Mouse (Mus musculus) small intestine, adult 2 months (tissue): ENCODE measurements around the gene Stra6. TPM values are rescaled to one million over a fixed set of nuclear protein-coding genes. Genes with fewer than 3 reads are reported as not detected.

Source experiments
- H3K27ac ChIP-seq: fragments of 200-500 bp; 2 replicates; pipeline ENCODE4 v1.5.1; 2012; ENCODE audit warnings: low read depth, low read length, control low read depth, inconsistent platforms; ENCODE audit not compliant: insufficient read depth
- H3K27me3 ChIP-seq: fragments of 200-500 bp; 2 replicates; pipeline ENCODE4 v1.6.1; 2012; ENCODE audit warnings: mild to moderate bottlenecking, moderate library complexity, low read length, inconsistent platforms; ENCODE audit not compliant: control insufficient read depth, insufficient read depth
- H3K36me3 ChIP-seq: fragments of 200-500 bp; 2 replicates; pipeline ENCODE4 v1.6.1; 2012; ENCODE audit warnings: mild to moderate bottlenecking, low read length, control low read depth, inconsistent platforms; ENCODE audit not compliant: control insufficient read depth, insufficient read depth
- H3K4me1 ChIP-seq: fragments of 200-500 bp; 2 replicates; pipeline ENCODE4 v1.6.1; 2012; ENCODE audit warnings: low read length, inconsistent platforms, mixed read lengths; ENCODE audit not compliant: control insufficient read depth, insufficient read depth, insufficient read length
- H3K4me3 ChIP-seq: fragments of 200-500 bp; 2 replicates; pipeline ENCODE4 v1.5.1; 2012; ENCODE audit warnings: low read depth, mild to moderate bottlenecking, control low read depth, inconsistent platforms, low read length, moderate library complexity
- CTCF ChIP-seq: fragments of 200-500 bp; IDR thresholded peaks from 2 replicates; pipeline ENCODE4 v1.5.1; 2012; ENCODE audit warnings: low read depth, mild to moderate bottlenecking, control low read depth, inconsistent platforms, low read length, moderate library complexity, mixed read lengths; ENCODE audit not compliant: insufficient replicate concordance, insufficient read length; ENCODE audit errors: extremely low read depth
- POLR2A ChIP-seq: fragments of 200-500 bp; IDR thresholded peaks from 2 replicates; pipeline ENCODE4 v1.6.1; 2012; ENCODE audit warnings: low read depth, mild to moderate bottlenecking, control low read depth, inconsistent platforms, low read length, moderate library complexity
- WGBS: fragments of 180-500 bp; shearing (Covaris S2); methylation state at CpG from one replicate; pipeline ENCODE4 v1.1.7; 2018; 5-methylcytosine and 5-hydroxymethylcytosine counted together
- polyA plus RNA-seq: library from polyadenylated mRNA; depleted of rRNA; stranded (reverse); fragments of >200 nt; gene quantifications from 2 replicates; pipeline ENCODE4 v1.2.3, GENCODE M21; 2012

Gene Stra6
- polyA plus RNA-seq, 1 experiment = 1.7 TPM

DNA sequence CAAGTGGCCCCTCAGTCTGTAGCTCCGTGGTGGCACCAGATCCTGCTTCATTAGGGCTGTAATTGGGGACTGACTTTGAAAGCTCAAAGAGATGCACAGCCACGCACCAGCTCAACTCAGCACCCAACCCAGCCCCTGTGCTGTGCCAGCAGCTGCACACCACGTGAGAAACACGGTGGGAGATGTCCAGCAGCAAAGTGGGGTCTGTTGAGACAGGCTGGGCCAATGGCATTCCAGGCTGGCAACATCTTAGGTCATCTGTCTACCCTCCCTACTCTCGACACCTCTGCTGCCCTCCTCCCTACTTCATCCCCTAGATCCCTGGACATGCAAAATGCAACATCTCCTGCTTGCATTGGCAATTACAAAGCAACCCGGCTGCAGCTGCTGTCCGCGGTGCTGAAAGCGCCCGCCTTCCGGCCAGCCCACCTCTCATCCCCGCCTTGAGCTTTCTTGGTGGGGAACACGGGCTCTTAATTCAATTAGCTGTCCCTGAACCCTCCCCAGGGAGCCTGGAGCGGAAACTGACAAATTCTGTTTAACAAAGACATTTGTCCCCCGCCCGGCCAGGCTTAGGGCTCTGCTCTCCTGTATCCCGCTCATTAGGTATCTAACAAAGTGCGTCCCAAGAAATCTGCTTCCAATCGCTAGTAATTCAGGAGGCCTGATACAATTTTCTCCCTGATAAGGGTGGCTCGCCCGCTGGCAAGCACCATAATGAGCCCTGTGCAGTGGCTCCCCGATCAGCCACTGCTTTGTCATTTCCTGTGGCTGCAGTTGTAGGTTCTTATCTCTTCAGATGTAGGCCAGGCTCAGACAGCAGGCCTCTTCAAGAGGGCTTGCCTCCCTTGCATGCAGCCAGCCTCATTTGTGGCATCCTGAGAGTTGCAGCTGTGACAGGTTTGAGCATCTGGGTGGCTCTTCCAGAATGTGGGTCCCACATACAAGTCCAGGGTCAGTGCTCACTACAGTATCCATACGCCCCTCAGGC is 2.6 kb upstream of the Stra6 start:
- Histone ChIP-seq H3K27me3 (no peaks in the 10 kb centered on the region), H3K4me1 (no peaks in the 10 kb centered on the region), H3K4me3 (no peak overlapping the region), H3K27ac (no peak overlapping the region), H3K36me3 (no peaks in the 10 kb centered on the region)
- WGBS = 14% methylated on average over 23 of the region's 23 CpGs
- TF ChIP-seq POLR2A = no peak
- TF ChIP-seq CTCF = no peak

DNA sequence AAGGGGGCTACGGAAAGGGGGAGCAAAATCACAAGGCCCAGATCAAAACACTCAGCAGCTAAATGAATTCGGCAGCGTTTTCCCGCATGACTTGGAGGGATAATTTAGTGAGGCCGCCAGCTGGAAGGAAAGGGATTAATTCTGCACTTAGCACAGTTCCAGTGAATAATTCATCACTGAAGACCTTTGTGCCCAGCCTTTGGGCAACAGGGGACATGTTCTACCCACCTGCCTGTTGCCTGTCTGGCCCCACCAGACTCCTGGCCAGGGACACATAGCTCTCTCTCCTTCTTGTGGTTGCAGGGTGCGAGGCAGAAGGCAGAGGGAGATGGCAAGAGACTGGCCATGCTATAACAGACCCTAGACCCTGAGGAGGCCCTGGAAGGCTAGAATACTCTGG is 1.9 kb downstream of the Stra6 start:
- Histone ChIP-seq H3K27me3 (no peaks in the 10 kb centered on the region), H3K36me3 (no peaks in the 10 kb centered on the region), H3K27ac (no peak overlapping the region), H3K4me1 (no peaks in the 10 kb centered on the region), H3K4me3 (no peak overlapping the region)
- WGBS = 66% methylated on average over 6 of the region's 6 CpGs
- TF ChIP-seq CTCF (no peak), POLR2A (no peak)

DNA sequence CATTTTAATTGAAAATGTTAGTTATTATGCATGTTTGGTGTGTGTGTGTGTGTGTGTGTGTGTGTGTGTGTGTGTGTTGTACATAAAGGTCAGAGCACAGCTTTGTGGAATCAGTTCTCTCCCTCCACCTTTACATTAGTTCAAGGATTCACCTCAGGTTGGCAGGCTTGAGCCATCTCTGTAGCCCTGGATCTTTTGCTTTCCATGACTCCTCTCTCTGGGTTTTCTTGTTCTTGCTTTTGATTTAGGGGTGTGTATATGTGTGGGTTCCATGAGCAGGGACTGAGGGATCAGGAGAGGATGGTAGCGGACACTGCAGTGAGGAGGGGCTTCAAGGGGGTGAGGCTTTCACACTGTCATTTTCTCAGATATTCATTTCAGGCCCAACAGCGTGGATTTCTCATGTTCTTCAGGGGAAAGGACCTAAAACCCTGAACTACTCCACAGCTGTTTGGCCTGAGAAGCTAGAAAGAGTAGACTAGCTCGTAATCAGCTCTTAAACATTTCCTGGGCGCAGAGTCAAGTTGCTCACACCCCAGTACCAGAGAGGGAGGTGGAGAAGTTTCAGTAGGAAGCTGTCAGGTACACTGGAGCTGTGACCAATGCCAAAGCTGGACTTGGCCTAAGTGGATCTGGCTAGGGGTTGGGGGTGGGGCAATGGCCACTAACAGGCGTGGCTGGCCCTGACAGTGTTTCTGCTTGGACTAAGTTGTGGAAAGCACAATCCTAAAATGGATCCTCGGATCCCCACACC is 2.6 kb downstream of the Stra6 start:
- no peaks in the 10 kb centered on the region for H3K36me3 ChIP-seq
- no peak overlapping the region for H3K27ac ChIP-seq
- no peak for TF ChIP-seq CTCF
- no peak for TF ChIP-seq POLR2A
- no peaks in the 10 kb centered on the region for H3K27me3 ChIP-seq
- H3K4me3 ChIP-seq = no peak overlapping the region
- no peaks in the 10 kb centered on the region for H3K4me1 ChIP-seq
- WGBS = 64% methylated on average over 6 of the region's 6 CpGs

- H3K4me3 ChIP-seq = no peak overlapping the region
- no peak overlapping the region for H3K27ac ChIP-seq
- no peaks in the 10 kb centered on the region for H3K36me3 ChIP-seq
- H3K4me1 ChIP-seq = no peaks in the 10 kb centered on the region
- H3K27me3 ChIP-seq = no peaks in the 10 kb centered on the region
- WGBS = 66% methylated on average over 6 of the region's 6 CpGs
- TF ChIP-seq CTCF (no peak), POLR2A (no peak)
These were observed 3.1 kb downstream of the Stra6 start for GRCm38 (mm10) chr9:58066731-58067095.

DNA sequence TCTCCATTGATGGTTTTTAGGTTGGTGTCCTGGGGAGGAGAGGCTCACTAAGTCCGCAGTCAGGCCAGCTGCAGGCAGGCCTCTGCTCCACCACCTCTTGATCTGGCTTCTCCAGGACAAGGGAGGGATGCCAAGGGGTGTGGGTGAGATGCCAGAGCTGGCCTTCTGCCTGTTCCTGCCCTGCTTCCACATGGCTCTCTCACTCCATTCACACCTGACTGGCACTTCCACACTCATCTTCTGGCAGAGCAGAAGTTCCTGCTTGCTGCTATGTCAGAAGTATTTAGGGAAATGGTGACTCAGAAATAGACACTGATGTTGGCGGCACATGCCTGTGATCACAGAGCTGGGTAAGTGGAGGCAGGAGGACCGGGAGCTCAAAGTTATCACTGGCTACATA is 4.0 kb downstream of the Stra6 start:
- Histone ChIP-seq H3K27ac (no peak overlapping the region), H3K4me3 (no peak overlapping the region), H3K27me3 (no peaks in the 10 kb centered on the region), H3K4me1 (no peaks in the 10 kb centered on the region), H3K36me3 (no peaks in the 10 kb centered on the region)
- WGBS = 88% methylated on average over 3 of the region's 3 CpGs
- TF ChIP-seq POLR2A (no peak), CTCF (no peak)

GRCm38 (mm10) chr9:58074561-58074960 is 11.0 kb downstream of the Stra6 start:
- Histone ChIP-seq H3K27ac (no peak overlapping the region), H3K36me3 (no peaks in the 10 kb centered on the region), H3K27me3 (no peaks in the 10 kb centered on the region), H3K4me1 (no peaks in the 10 kb centered on the region), H3K4me3 (no peak overlapping the region)
- TF ChIP-seq CTCF (no peak), POLR2A (no peak)
- WGBS = 48% methylated on average over 3 of the region's 3 CpGs

- Histone ChIP-seq H3K4me3 (no peak overlapping the region), H3K27ac (no peak overlapping the region), H3K27me3 (no peaks in the 10 kb centered on the region), H3K36me3 (no peaks in the 10 kb centered on the region), H3K4me1 (no peaks in the 10 kb centered on the region)
- WGBS = 37% methylated on average over 8 of the region's 8 CpGs
- TF ChIP-seq CTCF (no peak), POLR2A (no peak)
These were observed 21.0 kb downstream of the Stra6 start for GRCm38 (mm10) chr9:58084586-58084985.
